Mouse (Mus musculus) layer of hippocampus, adult 11-12 months (tissue): Measurements from ENCODE around the gene Cdkn1c.
A peak's percentile ranks its signal among the peaks of the same experiment; 100 is the strongest.

Source experiments
- DNase-seq: peaks from one replicate; pipeline ENCODE4 v3.0.0; 2022; ENCODE audit warnings: low spot score

Cdkn1c gene

DNA sequence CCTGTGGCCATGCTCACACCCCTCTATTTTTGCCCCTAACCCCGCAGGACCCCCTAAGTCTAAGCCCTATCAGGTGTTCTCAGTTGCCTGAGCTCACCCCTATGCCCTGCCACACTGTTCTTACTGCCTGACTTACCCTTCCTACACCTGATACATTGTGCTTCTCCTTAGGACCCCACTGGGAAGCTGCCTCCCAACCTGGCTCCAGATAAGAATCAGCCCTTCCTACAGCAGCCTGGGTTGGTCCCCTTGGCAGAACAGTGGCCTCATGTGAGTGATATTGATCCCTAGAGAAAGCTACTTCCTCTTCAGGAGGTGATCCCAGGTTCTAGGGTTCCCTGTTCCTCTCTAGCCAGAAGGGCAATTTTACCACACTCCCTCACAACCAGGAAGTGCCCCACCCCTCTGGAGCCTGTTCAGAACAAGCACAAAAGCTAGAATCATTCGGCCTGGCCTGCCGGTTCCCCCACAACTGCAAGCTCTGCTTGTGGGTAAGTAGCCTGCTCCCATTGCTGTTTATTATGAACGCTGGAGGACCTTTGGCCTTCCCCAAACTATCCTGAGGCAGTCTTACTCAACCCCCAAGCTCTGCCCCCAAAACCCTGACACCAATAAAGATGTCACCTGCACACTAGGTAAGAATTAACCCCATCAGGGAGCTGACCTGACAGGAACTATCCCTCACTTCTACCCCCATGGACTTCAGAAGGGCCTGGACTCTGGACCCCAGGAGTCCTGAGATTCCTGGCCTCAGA lies 12.7 kb upstream of the Cdkn1c start, which contains the start of gene Slc22a18:
Gene Slc22a18, plus strand, starts transcription at position 390 of the 755 bp plus-strand sequence.
- DNase-seq: no peak

DNA sequence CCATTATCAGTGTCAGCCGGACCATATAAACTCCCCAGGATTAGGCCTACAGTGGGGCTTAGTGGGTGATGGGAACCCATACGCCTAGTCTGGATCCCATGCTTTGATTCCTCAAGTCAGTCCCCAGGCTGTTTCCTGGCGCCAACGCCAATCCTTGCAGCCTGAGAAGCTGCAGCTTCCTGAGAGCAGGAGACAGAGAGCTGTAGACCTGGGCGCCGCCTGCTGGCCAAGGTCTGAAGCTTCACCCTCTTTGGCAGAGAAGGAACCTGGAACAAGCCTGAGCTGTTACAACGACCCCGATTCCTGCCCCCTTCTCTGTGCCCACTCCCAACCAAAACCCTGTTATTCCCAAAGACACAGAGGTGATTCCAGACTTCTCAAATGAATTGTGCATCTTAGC lies 9.1 kb upstream of the Cdkn1c start:
- DNase-seq: peak; percentile 60

DNA sequence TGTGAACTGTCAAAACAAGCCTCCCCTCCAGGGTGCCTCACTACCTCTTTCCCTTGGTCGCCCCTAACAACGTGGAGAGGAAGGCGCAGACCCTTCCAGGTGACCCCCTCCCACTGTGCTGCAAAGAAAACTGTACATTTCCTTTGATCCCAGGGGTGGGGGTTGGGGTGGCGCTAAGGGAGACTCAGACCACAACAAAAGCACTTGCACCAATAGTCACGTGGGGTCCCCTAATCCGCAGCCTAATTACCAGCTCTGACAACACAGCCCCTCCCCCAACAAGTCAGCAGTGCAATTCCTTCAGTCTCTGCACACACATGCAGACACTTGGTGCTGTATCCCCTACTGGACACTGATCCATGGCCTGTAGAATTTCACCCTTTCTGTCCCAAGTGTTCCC lies 6.9 kb upstream of the Cdkn1c start:
- DNase-seq: no peak

DNA sequence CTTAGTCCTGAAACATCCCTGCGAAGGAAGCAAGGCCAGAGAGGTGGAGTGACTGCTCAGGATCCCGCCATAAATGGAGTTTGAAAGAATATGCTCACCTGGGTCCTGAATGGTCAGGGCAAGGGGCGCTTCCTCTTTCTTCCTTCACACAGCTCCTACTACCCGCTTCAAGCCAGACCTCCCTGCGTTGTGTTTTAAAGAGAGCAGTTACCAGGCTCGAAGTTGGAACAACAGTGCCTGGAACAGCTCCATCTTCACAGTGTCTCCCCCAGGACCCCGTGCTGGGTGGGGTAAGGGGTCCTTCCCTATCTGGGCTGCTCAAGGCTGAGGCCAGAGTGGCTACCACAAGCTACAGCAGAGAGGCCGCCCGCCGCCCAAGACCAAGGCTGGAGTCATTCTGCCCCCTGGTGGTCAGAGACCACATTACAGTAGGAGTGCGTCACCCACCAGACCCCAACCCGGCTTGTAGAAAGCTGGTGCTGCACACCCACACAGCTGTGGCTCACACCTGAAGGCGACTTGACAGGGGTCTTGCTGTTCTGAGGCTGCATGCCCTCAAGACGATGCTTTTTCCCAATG lies 5.3 kb upstream of the Cdkn1c start:
- DNase-seq: peak; percentile 80

DNA sequence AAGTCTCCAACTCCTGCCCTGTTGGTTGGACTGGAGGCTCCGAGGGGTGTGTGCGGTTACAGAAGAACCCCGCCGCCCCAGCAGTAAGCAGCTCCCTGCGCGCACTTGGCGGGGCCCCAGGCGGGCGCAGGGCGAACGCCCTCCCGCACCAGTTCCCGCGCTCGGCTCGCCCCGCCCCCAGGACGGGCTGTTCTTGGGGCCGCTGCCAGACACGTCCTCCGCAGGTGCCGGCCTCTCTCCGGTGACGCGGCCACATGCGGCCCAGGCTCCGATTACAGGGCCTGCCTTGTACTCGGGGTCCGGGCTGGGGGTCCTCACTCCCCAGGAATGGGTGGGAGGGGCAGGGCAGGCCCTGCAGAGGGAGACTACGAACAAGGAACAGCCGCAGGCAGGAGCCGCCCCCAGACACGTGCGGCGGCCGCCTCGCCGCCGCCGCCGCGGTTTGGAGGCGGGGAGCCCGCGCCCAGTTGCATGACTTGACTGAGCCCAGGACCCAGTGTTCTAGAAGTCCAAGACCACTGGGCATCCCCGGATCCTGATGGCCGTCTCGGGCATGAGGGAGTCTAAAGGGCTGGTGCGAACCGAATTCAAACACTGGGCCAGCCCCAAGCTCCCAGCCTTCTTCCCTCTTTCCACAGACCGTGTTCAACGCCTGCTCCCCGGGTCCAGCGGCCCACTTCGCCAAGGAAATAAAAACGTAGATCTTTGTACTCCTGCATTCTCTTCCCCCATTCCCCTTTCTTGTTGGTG lies 4.1 kb upstream of the Cdkn1c start:
- DNase-seq: no peak

DNA sequence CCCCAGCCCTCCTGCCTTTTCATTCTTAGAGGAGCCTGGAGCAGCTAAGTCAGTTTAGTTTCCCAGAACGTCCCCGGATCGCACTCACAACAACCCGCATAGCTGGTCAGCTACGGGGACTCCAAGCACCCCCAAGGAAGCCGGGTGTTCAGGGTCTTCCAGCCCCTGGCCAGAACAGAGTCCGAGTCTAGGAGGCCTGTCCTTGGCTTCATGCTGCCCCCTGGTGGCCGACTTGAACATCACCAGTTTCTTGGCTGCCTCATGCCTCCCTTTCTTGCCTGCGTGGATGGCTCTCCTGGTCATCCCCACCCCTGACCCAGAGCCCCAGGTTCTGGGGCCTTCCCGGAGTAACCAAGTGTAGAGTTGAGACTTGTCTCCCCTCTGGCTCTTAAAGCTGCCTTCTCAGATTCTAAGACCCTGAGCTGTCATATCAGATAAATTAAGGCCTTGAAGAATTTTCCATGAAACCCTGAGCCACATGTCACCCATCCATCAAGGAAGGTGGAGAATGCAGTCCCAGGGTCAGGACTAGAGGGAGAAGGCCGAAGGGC lies 3.1 kb upstream of the Cdkn1c start:
- DNase-seq: peak; percentile 52

DNA sequence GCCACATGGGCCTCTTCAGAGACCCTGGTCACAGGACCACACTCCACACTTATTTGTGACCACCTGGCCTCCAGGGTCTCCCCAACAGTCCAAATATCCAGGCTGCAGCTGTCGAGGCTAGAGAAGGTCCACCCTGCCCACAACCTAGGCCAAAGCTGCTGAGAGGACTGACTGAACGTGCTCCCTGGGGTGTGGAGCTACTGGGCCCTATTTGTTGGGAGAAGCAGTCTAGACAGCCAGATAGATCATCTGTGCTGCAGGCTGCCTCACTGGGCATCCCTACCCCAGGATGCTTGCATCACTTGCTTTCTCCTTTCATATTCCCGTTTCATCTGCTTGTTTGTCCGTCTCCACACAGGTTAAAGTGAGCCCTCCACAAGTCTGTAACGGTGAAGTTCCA lies 1.7 kb upstream of the Cdkn1c start:
- DNase-seq: no peak

DNA sequence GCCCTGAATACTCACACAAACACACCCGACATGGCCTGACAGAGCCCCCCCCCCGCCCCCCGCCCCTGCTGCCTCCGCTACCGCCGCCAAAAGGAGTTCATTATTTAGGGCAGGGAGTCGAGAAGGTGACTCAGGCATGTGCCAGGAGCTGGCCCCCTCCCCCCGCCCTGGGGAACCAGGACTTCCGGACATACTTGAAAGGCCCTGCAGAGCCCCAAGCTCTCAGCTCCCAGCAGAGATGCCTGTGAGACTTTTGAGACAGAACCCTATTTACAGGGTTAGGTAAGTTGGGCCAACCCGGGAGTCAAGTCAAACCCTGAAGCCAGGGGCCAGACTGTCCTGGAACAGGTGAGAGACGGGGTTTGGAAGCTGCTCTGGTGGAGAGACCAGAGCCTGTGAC lies 1.1 kb upstream of the Cdkn1c start:
- no peak for DNase-seq

DNA sequence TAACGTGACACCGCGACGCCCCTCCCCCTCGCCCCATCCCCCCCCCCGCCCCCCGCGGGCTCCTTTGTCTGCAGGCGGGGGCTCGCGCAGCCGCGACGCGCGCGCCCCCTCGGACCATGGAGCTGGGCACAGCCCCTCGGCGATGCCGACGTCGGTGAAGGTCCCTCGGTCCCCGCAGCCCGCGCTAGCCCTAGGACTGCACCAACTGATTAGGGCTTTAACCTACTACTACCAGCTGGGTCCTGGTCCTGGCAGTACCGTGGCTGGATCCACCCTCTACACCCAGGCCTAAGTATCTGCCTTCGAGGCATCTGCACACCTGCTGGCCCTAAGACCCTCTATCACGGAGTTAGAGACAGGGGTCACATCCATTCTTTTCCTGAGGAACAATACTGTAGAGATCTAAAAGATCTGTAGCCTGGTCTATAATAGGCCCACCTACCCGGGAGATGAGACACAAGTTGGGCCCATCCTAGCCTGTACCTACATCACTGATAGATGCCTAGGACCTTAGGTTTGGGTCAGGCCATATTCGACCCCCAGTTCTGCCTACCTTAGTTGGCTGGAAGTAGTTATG lies 532 bp upstream of the Cdkn1c start:
- no peak for DNase-seq

DNA sequence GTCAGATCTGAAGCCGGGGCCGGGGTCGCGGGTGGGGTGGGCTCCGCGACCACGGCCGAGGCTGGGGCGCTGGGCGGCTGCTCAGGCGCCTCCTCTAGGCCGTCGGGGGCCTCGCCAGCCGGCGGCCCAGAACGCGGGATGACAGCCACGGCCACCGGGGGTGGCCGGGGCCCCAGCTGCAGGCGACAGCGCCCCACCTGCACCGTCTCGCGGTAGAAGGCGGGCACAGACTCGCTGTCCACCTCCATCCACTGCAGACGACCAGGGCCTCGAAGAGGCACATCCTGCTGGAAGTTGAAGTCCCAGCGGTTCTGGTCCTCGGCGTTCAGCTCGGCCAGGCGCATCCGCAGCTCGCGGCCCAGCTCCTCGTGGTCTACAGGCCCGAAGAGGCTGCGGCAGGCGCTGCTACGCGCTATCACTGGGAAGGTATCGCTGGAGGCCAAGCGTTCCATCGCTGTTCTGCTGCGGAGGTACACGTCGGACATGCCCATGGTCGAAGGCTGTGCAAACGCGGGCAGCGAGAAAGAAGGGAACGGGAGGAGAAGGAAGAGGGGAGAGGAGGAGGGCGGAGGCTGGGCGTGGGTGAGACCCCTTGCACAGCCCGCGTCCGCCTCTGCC lies 524 bp downstream of the Cdkn1c start:
- DNase-seq: no peak

DNA sequence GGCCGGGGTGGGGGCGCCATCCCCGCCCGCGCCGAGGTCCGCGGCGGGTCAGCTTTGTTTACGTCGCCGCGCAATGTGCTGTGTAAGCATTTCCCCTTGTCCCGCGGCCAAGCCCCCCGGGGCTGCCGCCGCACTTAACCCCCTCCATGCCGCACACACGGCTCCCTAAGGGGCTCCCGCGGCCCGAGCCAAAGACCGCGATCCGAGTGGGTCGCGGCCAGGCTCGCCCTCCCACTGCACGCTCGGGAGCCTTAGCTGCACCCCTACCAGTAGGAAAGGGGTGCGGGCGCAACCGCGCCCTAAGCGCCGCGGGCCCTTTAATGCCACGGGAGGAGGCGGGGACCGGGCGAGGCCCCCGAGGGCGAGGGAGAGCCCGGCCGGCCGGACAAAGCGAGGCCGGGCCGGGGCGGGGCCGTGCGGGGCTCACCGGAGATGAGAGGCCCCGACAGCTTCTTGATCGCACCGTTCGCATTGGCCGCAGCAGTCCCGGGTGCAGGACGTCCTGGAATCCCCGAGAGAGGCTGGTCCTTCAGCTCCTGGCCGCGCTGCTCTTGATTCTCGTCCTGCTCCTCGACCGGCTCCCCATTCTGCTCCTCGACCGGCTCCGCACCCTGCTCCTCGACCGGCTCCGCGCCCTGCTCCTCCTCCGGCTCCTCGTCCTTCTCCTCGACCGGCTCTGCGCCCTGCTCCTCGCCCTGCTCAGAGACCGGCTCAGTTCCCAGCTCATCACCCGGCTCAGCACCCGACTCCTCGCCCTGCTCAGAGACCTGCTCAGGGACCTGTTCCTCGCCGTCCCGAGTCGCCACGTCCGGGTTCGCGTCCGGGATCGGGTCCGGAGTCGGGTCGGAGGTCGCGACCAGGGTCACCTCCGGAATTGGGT lies 1.3 kb downstream of the Cdkn1c start:
- no peak for DNase-seq

DNA sequence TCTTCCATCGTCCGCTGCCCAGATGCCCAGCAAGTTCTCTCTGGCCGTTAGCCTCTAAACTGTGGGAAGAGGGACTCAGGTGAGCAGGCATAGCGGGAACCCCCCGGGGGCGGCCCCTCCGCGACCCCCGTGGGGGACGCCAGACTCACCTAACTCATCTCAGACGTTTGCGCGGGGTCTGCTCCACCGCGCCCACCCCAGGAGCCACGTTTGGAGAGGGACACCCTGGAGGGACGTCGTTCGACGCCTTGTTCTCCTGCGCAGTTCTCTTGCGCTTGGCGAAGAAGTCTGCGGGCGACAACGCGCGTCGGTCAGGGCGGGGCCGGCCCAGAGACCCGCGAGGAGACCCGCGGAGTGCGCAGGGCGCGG lies 1.9 kb downstream of the Cdkn1c start:
- DNase-seq: no peak

DNA sequence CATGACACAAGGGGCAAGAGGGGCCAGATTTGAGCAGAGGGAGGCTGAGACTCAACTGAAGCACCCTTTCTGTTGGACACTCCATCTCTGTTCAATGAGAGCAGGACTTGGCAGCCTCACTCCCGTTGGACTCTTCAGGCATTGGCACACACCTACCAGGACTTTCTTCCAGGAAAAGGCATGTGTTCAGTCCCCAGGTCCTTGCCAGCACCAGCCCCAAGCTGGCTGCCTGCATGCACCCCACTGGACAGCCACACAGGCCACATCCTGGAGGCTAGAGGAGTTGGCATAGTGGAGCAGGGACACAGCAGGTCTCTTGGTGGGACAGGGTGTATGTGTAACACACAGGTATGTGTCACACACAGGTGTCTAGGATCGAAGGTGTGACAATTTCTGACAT lies 13.7 kb downstream of the Cdkn1c start:
- no peak for DNase-seq

DNA sequence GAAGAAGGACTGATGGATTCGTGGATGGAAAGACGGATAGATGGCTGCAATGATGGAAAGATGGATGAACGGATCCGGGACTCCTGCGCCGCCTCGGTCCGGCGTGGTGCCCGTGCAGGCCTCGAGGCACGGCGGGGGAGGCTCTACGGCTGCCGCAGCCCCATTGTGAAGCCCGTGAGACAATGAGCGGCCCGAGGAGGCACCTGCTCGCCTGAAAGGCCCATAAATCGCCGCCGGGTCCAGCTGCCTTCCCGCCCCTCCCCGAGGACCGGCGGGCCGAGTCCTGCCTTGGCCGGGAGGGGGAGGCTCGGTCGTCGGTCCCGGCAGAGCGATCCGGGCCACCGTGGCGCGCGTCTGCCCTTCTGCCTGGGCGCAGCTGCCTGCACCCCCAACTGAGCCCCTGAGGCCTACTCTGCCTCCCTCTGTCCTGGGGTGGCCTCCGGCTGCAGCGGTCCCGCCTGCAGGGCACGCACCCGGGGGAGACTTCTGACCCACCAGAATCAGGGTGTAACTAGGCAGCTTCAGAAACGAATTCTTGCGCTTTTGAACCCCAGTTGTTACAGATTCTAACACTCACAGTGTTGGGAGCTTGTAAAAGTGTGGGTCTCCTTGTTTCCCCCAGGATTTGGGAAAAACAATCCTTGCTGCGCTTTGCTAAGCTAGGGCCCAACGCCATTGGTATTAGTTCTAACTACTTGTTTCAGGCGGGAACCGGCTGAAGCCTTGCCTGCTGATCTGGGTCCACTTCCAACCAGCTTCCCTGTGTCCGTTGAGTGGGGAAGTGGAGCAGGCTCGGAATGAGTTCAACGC lies 15.0 kb downstream of the Cdkn1c start:
- no peak for DNase-seq

DNA sequence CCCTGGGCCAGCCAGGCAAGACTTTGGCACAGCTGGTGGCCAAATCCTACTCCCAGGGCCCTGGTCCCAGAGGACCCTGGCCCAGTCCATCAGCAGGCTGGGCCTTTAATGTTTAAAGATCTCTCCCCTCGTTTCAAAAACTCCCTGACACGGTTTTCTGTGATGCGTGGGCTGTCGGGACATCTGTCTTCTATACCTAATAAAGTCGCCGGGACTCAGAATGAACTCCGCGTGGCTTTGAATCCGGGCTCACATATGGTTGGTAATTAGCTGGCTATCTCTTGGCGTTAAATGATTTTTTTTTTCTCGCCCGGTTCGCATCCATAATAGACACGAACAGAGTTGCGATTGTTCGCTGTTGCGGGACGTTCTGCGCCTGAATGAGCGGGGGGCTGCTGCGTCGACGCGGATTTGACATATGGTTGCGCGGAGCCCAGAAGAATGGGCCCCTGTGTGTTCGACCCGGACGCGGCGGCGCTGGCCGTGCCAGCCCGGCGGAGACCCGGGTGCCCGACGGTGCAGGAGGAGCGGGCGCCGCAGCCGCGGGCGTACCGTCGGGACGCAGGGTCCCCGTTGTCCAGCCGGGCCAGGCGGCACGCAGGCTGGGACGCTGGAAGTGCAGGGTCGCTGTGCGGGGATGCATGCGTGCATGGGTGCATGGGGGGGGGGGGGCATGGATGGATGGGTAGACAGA lies 15.7 kb downstream of the Cdkn1c start:
- no peak for DNase-seq

DNA sequence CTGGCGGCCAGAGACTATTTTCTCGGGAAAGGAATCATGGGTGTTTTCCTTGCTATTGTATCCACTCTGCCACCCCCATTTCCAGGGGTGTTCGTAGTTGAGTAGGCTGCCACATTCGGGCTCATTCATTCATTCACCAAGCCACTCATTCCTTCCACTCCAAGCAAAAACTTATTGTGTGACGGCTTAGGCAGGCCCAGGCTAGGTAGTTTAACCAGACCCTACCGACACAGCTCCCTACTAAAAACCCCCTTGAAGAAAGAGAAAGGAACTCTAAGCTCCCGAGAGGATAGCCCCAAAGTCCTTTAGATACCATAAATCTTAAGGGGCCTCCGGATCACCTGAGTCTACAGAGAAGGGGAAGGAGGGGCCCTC lies 16.3 kb downstream of the Cdkn1c start:
- DNase-seq: no peak

DNA sequence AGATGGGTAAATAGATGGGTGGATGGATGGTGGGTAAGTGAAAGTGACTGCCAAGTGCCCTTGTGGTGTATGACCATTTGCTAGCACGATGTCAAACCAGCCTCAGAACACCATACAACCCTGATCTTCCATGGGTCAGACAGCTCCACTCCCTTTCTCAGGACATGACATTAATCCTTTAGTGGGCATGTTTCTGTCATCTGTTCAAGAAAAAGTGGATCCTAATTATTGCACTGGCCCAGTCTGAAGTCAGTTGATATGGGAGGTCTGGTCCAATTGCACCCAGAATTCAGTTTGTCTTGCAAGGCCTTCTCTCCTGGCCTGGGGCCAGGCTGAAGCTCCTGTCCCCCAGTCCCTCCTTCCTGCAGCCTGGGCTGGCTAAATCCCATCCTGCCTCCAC lies 21.9 kb downstream of the Cdkn1c start:
- DNase-seq: no peak

DNA sequence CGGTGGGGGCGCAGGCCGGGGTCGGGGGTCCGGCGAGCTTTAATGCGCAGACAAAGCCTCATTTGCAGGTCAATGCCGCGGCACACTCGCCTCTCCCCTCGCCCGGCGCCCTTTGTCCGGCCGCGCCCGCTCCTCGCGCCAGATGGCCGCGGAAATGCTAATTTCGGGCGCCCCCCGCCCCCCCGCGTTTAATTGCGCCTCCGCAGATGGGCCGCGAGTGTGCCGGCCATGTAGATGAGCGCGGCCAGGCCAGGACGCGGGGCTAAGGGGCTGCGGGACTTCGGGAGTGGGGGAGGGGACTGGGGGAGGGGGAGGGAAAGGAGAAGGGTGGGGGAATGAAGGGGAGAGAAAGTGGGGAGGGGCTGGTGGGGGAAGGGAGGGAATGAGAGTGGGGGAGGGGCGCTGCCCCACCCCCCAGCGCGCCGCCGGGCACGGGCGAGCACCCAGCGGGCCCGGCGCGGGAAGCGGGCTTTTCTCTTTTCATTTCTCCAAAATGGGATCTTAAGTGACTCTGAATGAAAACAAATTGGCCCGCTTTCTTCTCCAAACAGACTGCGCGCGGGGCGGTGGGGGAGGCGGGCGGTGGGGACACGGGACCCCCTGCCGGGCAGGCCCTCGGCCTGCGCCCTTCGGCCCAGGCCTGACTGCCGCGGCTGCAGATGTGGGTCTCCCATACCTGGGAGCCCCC lies 22.8 kb downstream of the Cdkn1c start:
- no peak for DNase-seq

DNA sequence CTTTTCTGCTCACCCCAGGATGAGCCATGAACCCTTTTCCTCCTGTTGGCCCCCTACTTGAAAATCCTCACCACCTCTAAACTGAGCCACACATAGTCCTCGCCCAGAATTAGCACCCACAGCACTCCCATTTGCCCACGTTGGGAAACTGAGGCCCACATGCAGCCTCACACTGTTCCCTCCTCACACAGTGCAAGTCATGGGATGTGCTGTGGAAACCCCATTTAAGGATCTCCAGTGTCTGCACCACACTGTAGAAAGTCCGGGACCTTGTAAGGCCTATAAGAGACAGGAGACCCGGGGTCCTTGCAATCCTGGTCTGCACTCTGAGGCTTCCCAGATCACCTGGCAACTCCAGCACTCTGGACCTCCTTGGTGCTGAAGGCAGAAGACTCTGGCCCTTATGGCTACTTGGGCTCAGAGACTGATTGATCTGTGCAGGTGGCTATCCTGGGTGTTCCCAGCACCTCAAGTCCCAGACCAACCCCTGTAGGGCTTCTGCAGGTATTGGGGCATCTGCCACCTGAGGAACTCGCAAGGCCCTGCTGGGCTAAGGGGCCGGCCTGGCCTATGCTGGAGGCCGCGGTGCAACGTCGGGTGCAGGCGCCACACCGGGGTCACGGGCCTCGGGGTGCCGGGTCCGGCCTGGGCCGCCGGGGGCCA lies 23.5 kb downstream of the Cdkn1c start:
- no peak for DNase-seq
